Mouse (Mus musculus): ENCODE results near the gene Nlrp4e.
"Not testable (repeated sequence)": the region's sequence is repeated elsewhere in the genome, so short reads cannot be mapped to it uniquely, and the experiment has no call there.

Gene Nlrp4e

GRCm38 (mm10) chr7:23300892-23301291 is at the start of gene Nlrp4e:
Nlrp4e (plus strand) TSS chr7:23301192.
- not testable (repeated sequence) for DNase-seq (ENCODE audit: low read depth, low spot score)

GRCm38 (mm10) chr7:23251582-23251981 is 49.4 kb upstream of the Nlrp4e start, which contains the start of gene Vmn1r166:
Vmn1r166 (minus strand) TSS chr7:23251682.
- not testable (repeated sequence) for DNase-seq (ENCODE audit: low read depth, low spot score)

- not testable (repeated sequence) for DNase-seq (ENCODE audit: low read depth, low spot score)
Measured at GRCm38 (mm10) chr7:23278800-23279199, 22.2 kb upstream of the Nlrp4e start, which contains the start of gene Gm6902. Gm6902 (minus strand) TSS chr7:23278900.

DNA sequence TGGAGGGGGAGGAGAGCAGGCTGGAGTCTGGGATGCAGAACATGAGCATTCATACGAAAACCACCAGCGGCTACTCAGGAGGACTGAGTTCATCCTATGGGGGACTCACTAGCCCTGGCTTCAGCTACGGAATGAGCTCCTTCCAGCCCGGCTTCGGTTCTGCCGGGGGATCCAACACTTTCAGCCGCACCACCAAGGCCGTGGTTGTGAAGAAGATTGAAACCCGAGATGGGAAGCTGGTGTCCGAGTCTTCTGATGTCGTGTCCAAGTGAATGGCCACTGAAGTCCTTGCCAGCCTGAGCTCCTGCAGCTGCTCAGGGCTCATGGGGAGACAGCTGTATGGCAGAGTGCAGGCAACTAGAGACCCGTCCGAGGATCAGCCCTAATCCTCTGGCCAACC is 57.3 kb downstream of the Nlrp4e start:
- not testable (repeated sequence) for DNase-seq (ENCODE audit: low read depth, low spot score)

DNA sequence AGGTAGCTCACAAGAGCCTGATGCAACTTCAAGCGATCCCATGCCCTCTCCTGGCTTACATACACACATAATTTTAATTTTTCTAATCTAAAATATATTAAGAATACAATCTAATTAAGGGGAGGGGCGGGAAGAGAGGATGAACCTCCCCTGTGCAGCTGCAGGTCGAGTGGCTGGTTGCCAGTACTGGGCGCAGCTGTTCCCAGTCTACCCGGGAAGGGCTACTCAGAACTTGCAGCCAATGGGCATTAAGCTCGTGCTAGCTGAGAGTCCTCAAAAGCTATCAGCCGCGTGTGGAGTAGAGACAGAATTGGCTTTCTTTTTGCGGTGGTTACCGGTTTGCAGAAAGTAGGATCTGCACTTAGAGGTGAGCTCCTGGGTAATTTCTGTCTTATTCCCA is 84.6 kb downstream of the Nlrp4e start, which contains the start of gene Nlrp5:
Gene Nlrp5, plus strand, starts transcription at position 301 of the 400 bp plus-strand sequence.
- DNase-seq (ENCODE audit: low read depth, low spot score) = no peak

All from A20 (cell line).